Mouse (Mus musculus) left cerebral cortex, postnatal 4 days (tissue): ENCODE results near the gene Fgf13. TPM values are rescaled to one million over a fixed set of nuclear protein-coding genes. Genes with fewer than 3 reads are reported as not detected.

ENCODE experiments used
- microRNA-seq: library from miRNA; unstranded; fragments of <30 nt; microRNA quantifications from one replicate; pipeline ENCODE4 v1.2.0, GENCODE M21; 2022
- total RNA-seq, 2 experiments: library from RNA; stranded (reverse); gene quantifications; 2 replicates each; pipeline ENCODE4 v1.2.3; 2021

Fgf13 gene
- total RNA-seq, 2 experiments from 2014 or later = 243 to 266 TPM

Small RNA genes within 50 kb of the gene (microRNA-seq; reads per million reads assigned to microRNA genes)
- 48.8 reads per million, percentile 44 among the genes with 10 or more reads in this experiment for gene Mir504
